Mouse (Mus musculus) MEL (cell line): Measurements from ENCODE around the gene Mrtfa. TPM values are rescaled to one million over a fixed set of nuclear protein-coding genes. Genes with fewer than 3 reads are reported as not detected.

Experiments
- DNase-seq: peaks from one replicate; pipeline ENCODE4 v3.0.0; 2011; ENCODE audit warnings: low read depth, low spot score
- H3K27ac ChIP-seq: 2 replicates; pipeline ENCODE4 v1.5.1; 2012; ENCODE audit warnings: low read depth, mild to moderate bottlenecking, control low read depth, low read length, moderate library complexity; ENCODE audit not compliant: control insufficient read depth
- H3K27me3 ChIP-seq, 2 experiments: fragments of 150-350 bp in 1 of 2; sonication (generic) in 1 of 2; 2 replicates each; pipeline ENCODE4 v1.6.1; 2012; ENCODE audit warnings: low read length in 2 of 2, mild to moderate bottlenecking in 2 of 2, improper control_type of control experiment in 1 of 2, moderate library complexity in 1 of 2; ENCODE audit not compliant: insufficient read depth in 2 of 2, control insufficient read depth in 1 of 2
- H3K36me3 ChIP-seq, 2 experiments: 2 replicates each; pipeline ENCODE4 v1.6.1; 2012 to 2014; ENCODE audit warnings: low read length in 2 of 2, improper control_type of control experiment in 1 of 2, inconsistent platforms in 1 of 2, mild to moderate bottlenecking in 1 of 2; ENCODE audit not compliant: insufficient read depth in 2 of 2, control insufficient read depth in 1 of 2
- H3K4me1 ChIP-seq, 2 experiments: fragments of 150-350 bp in 1 of 2; sonication (generic) in 1 of 2; 2 replicates each; pipeline ENCODE4 v1.6.1; 2012; ENCODE audit warnings: low read length in 2 of 2, improper control_type of control experiment in 1 of 2, mild to moderate bottlenecking in 1 of 2; ENCODE audit not compliant: insufficient read depth in 2 of 2, control insufficient read depth in 1 of 2
- H3K4me3 ChIP-seq, 2 experiments: fragments of 150-350 bp in 1 of 2; sonication (generic) in 1 of 2; 2 replicates each; pipeline ENCODE4 v1.5.1; 2012; ENCODE audit warnings: low read depth in 2 of 2, low read length in 2 of 2, mild to moderate bottlenecking in 2 of 2, moderate library complexity in 2 of 2, control low read depth in 1 of 2, improper control_type of control experiment in 1 of 2; ENCODE audit not compliant: control insufficient read depth in 1 of 2, insufficient read depth in 1 of 2
- H3K79me2 ChIP-seq: 2 replicates; pipeline ENCODE4 v1.6.1; 2012; ENCODE audit warnings: mild to moderate bottlenecking, low read length, moderate library complexity; ENCODE audit not compliant: control insufficient read depth, poor library complexity, insufficient read depth
- H3K9ac ChIP-seq: 2 replicates; pipeline ENCODE4 v1.6.1; 2012; ENCODE audit warnings: low read depth, mild to moderate bottlenecking, control low read depth, low read length, moderate library complexity; ENCODE audit not compliant: control insufficient read depth, poor library complexity, severe bottlenecking
- H3K9me3 ChIP-seq: fragments of 150-350 bp; sonication (generic); replicated peaks from 2 replicates; pipeline ENCODE4 v1.6.1; 2012; ENCODE audit warnings: mild to moderate bottlenecking, low read length, improper control_type of control experiment, moderate library complexity; ENCODE audit not compliant: insufficient read depth
- E2F4 ChIP-seq: IDR thresholded peaks from 2 replicates; pipeline ENCODE4 v1.6.1; 2011; ENCODE audit warnings: low read depth, low read length, improper control_type of control experiment, borderline replicate concordance
- ELF1 ChIP-seq: IDR thresholded peaks from 2 replicates; pipeline ENCODE4 v1.6.1; 2014; ENCODE audit warnings: low read depth, mild to moderate bottlenecking, inconsistent platforms, low read length, improper control_type of control experiment, moderate library complexity
- EP300 ChIP-seq, 2 experiments: IDR thresholded peaks; 2 replicates each; pipeline ENCODE4 v1.6.1; 2011; ENCODE audit warnings: improper control_type of control experiment in 2 of 2, low read length in 2 of 2, low read depth in 1 of 2, mild to moderate bottlenecking in 1 of 2
- ETS1 ChIP-seq: IDR thresholded peaks from 2 replicates; pipeline ENCODE4 v1.6.1; 2012; ENCODE audit warnings: low read depth, mild to moderate bottlenecking, inconsistent platforms, low read length, improper control_type of control experiment, moderate library complexity
- GABPA ChIP-seq: IDR thresholded peaks from 2 replicates; pipeline ENCODE4 v1.6.1; 2012; ENCODE audit warnings: low read depth, mild to moderate bottlenecking, inconsistent platforms, low read length, improper control_type of control experiment, moderate library complexity
- HCFC1 ChIP-seq: IDR thresholded peaks from 2 replicates; pipeline ENCODE4 v1.6.1; 2012; ENCODE audit warnings: low read depth, mild to moderate bottlenecking, inconsistent platforms, low read length, improper control_type of control experiment, moderate library complexity
- MAX ChIP-seq: IDR thresholded peaks from 2 replicates; pipeline ENCODE4 v1.6.1; 2011; ENCODE audit warnings: low read length, improper control_type of control experiment
- MXI1 ChIP-seq: IDR thresholded peaks from 2 replicates; pipeline ENCODE4 v1.6.1; 2011; ENCODE audit warnings: mild to moderate bottlenecking, low read depth, low read length, improper control_type of control experiment
- MYB ChIP-seq: IDR thresholded peaks from 2 replicates; pipeline ENCODE4 v1.6.1; 2011; ENCODE audit warnings: mild to moderate bottlenecking, low read depth, low read length, improper control_type of control experiment
- MYC ChIP-seq: IDR thresholded peaks from 2 replicates; pipeline ENCODE4 v1.6.1; 2011; ENCODE audit warnings: low read depth, mild to moderate bottlenecking, low read length, improper control_type of control experiment, moderate library complexity
- NRF1 ChIP-seq: IDR thresholded peaks from 2 replicates; pipeline ENCODE4 v1.6.1; 2014; ENCODE audit warnings: low read depth, mild to moderate bottlenecking, inconsistent platforms, low read length, improper control_type of control experiment, moderate library complexity; ENCODE audit not compliant: poor library complexity, insufficient read depth, severe bottlenecking
- POLR2A ChIP-seq, 2 experiments: IDR thresholded peaks; 2 replicates each; pipeline ENCODE4 v1.6.1; 2011 to 2012; ENCODE audit warnings: low read length in 2 of 2, mild to moderate bottlenecking in 2 of 2, control low read depth in 1 of 2, improper control_type of control experiment in 1 of 2, low read depth in 1 of 2, moderate library complexity in 1 of 2; ENCODE audit not compliant: control insufficient read depth in 1 of 2, insufficient read depth in 1 of 2, poor library complexity in 1 of 2
- POLR2AphosphoS2 ChIP-seq: IDR thresholded peaks from 2 replicates; pipeline ENCODE4 v1.6.1; 2011; ENCODE audit warnings: low read length, improper control_type of control experiment
- SIN3A ChIP-seq: IDR thresholded peaks from 2 replicates; pipeline ENCODE4 v1.6.1; 2012; ENCODE audit warnings: low read length, improper control_type of control experiment, inconsistent platforms
- SMC3 ChIP-seq: IDR thresholded peaks from 2 replicates; pipeline ENCODE4 v1.6.1; 2011; ENCODE audit warnings: low read depth, low read length, improper control_type of control experiment
- ZC3H11A ChIP-seq: IDR thresholded peaks from 2 replicates; pipeline ENCODE4 v1.6.1; 2012; ENCODE audit warnings: low read depth, mild to moderate bottlenecking, inconsistent platforms, low read length, improper control_type of control experiment
- ZNF384 ChIP-seq: IDR thresholded peaks from 2 replicates; pipeline ENCODE4 v1.6.1; 2012; ENCODE audit warnings: low read depth, mild to moderate bottlenecking, inconsistent platforms, low read length, improper control_type of control experiment
- polyA plus RNA-seq, 2 experiments: library from polyadenylated mRNA; stranded (reverse) in 1 of 2; unstranded in 1 of 2; fragments of >175 nt in 1 of 2; fragments of >200 nt in 1 of 2; gene quantifications; 2 replicates each; pipeline versions ENCODE4 v1.2.1 to v1.2.4; 2012; ENCODE audit warnings: low replicate concordance in 2 of 2, low read depth in 1 of 2; ENCODE audit not compliant: insufficient read length in 2 of 2, insufficient read depth in 1 of 2, missing spikeins in 1 of 2
- total RNA-seq: library from RNA; depleted of rRNA; stranded (reverse); fragments of 300-350 nt; gene quantifications from 2 replicates; pipeline ENCODE4 v1.2.3, GENCODE M21; 2012

Gene Mrtfa
- total and polyA plus RNA-seq, 3 experiments: 2.6 to 11.9 TPM; not detected in 1

GRCm38 (mm10) chr15:81175633-81176032 lies 14.9 kb downstream of the Mrtfa start:
- no peaks in the 10 kb centered on the region for H3K27me3 ChIP-seq
- H3K4me3 ChIP-seq: no peak overlapping the region
- DNase-seq: no peak
- H3K36me3 ChIP-seq: no peaks in the 10 kb centered on the region
- no peak for TF ChIP-seq SIN3A
- no peak for TF ChIP-seq ETS1
- no peak for TF ChIP-seq HCFC1
- no peak for TF ChIP-seq ZNF384
- TF ChIP-seq MYB: no peak
- TF ChIP-seq MAX: no peak
- TF ChIP-seq ZC3H11A: no peak
- no peak for TF ChIP-seq NRF1
- TF ChIP-seq, all 39 proteins: peak for 0
- H3K9ac ChIP-seq: no peak overlapping the region
- H3K4me1 ChIP-seq: no peaks in the 10 kb centered on the region
- no peaks in the 10 kb centered on the region for H3K9me3 ChIP-seq
- no peaks in the 10 kb centered on the region for H3K79me2 ChIP-seq
- no peak overlapping the region for H3K27ac ChIP-seq

GRCm38 (mm10) chr15:81172259-81172658 lies 18.3 kb downstream of the Mrtfa start:
- Histone ChIP-seq H3K4me3 (no peak overlapping the region), H3K4me1 (no peaks in the 10 kb centered on the region), H3K9me3 (no peaks in the 10 kb centered on the region), H3K27ac (no peak overlapping the region), H3K9ac (no peak overlapping the region), H3K79me2 (no peaks in the 10 kb centered on the region), H3K36me3 (no peaks in the 10 kb centered on the region), H3K27me3 (no peaks in the 10 kb centered on the region)
- DNase-seq: no peak
- TF ChIP-seq GABPA (no peak), SMC3 (no peak), MYC (no peak), POLR2AphosphoS2 (no peak), POLR2A (IDR thresholded peaks at IDR 0.05; ENCODE audit: control insufficient read depth in 1 of 2, insufficient read depth in 1 of 2, low read depth in 1 of 2, low read length in 2 of 2, poor library complexity in 1 of 2) (no peak), EP300 (IDR thresholded peaks at IDR 0.05; ENCODE audit: low read depth in 1 of 2, low read length in 2 of 2) (no peak), HCFC1 (no peak), ELF1 (no peak), MXI1 (no peak)

- Histone ChIP-seq H3K4me1 (no peaks in the 10 kb centered on the region), H3K4me3 (no peak overlapping the region), H3K9me3 (no peaks in the 10 kb centered on the region), H3K79me2 (no peaks in the 10 kb centered on the region), H3K27ac (no peak overlapping the region), H3K27me3 (no peaks in the 10 kb centered on the region), H3K36me3 (no peaks in the 10 kb centered on the region), H3K9ac (no peak overlapping the region)
- no peak for DNase-seq
- TF ChIP-seq E2F4 (no peak), MXI1 (no peak)
Measured at GRCm38 (mm10) chr15:81168735-81169134, 21.8 kb downstream of the Mrtfa start.
